Mouse (Mus musculus): ENCODE data around the gene Zfp691. TPM values are rescaled to one million over a fixed set of nuclear protein-coding genes. Genes with fewer than 3 reads are reported as not detected.
A peak's percentile ranks its signal among the peaks of the same experiment; 100 is the strongest.

Gene Zfp691
- total RNA-seq, 1 experiment from 2014 or later: 3.4 TPM

DNA sequence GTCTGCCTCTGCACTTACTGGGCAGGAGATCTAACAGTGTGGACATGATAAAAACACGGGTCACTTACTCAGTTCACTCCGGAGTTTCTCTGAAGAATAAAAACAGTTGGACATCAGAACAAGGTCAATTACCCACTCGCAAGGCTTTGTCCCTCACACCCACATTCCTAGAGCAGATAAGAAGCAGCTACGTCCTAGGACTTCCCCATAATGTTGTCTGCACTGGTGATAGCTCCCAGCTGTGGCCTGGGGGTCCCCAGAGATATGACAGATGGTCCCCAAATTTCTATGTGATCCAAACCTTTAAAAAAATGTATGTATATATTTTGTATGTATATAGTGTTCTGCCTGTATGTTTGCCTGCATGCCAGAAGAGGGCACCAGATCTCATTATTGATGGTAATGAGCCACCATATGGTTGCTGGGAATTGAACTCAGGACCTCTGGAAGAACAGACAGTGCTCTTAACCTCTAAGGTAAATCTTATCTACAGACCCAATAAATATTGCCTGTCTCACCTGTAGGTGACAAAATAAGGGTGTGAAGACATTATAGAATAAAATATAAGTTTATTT lies 6.2 kb upstream of the Zfp691 start:
- no peak for ATAC-seq (replicated peaks in 1 of 2; ENCODE audit: insufficient read depth in 1 of 2, low FRiP score in 2 of 2, low TSS enrichment in 1 of 2, low read depth in 1 of 2, poor library complexity in 2 of 2, severe bottlenecking in 2 of 2)

DNA sequence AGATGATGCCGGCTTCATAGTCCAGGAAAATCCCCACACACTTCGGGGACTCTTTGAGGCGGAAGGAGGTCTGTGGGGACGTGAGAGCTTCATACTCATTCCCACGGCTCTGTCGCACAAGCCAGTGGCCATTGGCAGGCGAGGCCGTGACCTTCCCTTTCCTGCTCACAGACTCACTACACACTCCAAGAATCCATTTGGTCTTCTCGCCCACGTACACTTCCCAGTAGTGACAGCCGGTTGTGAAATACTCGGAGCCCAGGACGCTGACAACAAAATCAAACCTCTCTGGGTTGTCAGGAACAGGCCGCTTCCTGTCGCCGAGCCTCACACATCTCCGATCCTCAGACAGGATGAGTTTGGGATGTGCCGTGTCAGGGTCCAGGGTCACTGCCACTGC lies 4.3 kb upstream of the Zfp691 start:
- no peak for ATAC-seq (replicated peaks in 1 of 2; ENCODE audit: insufficient read depth in 1 of 2, low FRiP score in 2 of 2, low TSS enrichment in 1 of 2, low read depth in 1 of 2, poor library complexity in 2 of 2, severe bottlenecking in 2 of 2)

DNA sequence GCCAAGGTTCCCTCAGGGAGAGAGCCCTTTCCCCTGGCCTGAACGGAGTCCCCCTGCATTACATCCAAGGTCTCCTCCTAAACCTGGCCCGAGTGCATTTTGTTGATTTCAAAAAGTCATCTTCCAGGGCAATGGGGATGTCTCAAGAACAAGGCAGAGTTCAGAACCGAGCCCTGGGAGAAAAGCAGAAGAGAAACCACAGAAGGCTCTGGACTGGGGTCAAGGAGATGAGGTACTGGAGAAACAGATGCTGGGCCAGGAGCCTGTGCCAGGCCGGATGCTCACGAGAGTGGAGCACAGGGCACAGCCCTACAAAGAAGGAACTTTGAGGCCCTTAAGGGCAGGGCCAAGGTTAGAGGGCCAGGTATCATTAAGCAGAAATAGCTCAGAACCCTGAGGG lies 3.7 kb upstream of the Zfp691 start:
- ATAC-seq (replicated peaks in 1 of 2; ENCODE audit: insufficient read depth in 1 of 2, low FRiP score in 2 of 2, low TSS enrichment in 1 of 2, low read depth in 1 of 2, poor library complexity in 2 of 2, severe bottlenecking in 2 of 2): no peak

DNA sequence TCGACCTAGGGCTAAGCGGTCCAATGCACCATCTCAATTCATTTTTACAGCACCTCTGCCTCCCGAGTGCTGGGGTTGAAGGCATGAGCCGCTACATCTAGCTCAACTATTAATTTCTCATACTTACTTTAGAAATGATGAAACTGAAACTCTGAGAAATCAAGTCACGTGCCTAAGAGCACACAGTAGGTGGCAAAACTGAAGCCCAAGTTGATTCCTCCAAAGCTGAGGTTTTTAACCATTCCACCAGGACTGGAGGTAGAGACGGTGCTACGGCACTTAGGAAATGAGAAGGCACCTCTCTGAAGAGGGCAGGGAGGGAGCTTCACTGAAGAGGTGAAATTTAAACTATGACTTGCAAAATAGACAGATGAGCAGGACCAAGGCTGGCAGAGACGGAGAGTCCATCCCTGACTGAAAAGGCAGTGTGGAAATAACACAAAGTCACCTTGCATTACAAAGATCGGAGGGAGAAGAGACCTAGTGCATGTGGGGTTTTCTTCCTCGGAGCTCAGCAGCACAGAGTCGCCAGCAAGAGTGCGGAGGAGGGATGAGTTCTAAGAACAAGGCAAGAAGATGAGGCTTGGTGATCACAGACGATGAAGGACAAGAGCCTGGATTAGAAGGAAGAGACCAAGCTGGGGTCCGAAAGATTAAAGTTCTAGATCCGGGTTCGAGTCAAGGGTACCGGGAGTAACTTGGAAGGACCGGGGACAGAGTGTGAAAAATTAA lies 910 bp downstream of the Zfp691 start:
- ATAC-seq (replicated peaks in 1 of 2; ENCODE audit: insufficient read depth in 1 of 2, low FRiP score in 2 of 2, low TSS enrichment in 1 of 2, low read depth in 1 of 2, poor library complexity in 2 of 2, severe bottlenecking in 2 of 2): no peak; a peak in 1 of 4 replicates

DNA sequence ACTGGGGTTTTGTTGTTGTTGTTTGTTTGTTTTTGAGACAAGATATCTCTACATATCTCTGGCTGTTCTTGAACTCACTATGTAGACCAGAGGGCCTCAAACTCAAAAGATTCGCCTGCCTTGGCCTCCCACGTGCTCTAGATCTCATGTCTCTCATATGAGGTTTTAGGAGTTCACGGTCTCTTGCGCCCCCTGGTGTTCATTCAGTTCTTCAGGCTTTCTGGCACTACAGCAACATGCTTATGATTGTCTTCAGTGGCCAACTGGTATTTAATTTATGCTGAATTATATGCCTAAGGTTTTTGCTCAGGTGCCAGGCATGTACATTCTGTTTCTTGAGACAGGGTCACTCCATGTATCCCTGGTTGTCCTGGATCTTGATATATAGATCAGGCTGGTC lies 6.3 kb downstream of the Zfp691 start:
- ATAC-seq (replicated peaks in 1 of 2; ENCODE audit: insufficient read depth in 1 of 2, low FRiP score in 2 of 2, low TSS enrichment in 1 of 2, low read depth in 1 of 2, poor library complexity in 2 of 2, severe bottlenecking in 2 of 2): peak; percentile 76 to 79

DNA sequence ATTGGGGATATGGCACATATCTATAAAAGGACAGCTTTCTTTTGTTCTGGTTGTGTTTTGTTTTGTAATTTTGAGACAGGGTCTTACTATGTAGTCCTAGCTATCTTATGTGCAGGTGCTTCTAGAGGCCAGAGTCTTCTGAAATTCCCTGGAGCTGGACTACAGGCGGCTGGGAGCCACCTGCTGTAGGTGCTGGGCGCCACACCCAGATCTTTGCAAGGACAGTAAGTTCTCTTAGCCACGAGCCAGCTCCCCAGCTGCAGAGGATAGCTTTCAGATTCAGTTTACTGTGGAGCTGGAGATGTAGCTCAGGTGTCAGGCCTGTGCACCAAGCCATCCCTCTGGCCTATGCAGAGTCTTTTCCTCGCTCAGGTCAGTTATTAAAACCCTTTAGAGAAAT lies 6.9 kb downstream of the Zfp691 start:
- no peak for ATAC-seq (replicated peaks in 1 of 2; ENCODE audit: insufficient read depth in 1 of 2, low FRiP score in 2 of 2, low TSS enrichment in 1 of 2, low read depth in 1 of 2, poor library complexity in 2 of 2, severe bottlenecking in 2 of 2)

DNA sequence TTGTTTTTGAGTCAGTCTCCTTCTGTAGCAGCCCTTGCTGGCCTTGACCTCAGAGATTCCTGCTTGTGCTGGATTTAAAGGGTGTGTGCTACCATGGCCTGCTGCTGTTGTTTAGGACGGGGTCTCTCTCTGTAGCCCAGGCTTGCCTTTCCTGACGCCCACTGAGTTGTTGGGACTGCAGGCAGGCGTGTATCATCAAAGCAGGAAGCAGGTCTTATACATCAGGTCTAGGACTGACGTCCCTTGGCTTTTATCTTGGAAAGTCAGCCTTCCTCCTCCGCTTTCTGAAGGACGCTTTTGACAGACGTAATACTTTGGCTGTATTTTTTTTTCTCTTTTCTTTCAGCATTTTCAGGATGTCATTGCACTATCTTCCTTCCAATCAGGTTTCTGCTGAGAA lies 8.1 kb downstream of the Zfp691 start:
- no peak for ATAC-seq (replicated peaks in 1 of 2; ENCODE audit: insufficient read depth in 1 of 2, low FRiP score in 2 of 2, low TSS enrichment in 1 of 2, low read depth in 1 of 2, poor library complexity in 2 of 2, severe bottlenecking in 2 of 2)

DNA sequence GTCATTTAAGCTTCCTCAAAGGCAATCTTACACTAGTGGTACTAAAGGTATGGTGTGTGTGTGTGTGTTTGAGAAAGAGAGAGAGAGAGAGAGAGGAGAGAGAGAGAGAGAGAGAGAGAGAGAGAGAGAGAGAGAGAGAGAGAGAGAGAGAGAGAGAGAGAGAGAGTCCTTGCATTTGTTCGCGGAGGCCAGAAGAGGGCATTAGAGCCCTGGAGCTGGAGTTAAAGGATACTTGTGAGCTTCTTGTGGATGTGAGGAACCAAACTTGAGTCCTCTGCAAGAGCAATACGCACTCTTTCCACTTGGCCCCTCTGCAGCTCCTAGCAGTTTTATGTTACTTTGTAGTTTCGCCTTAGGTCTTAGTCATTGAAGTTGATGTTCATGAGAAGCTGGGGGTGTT lies 11.0 kb downstream of the Zfp691 start:
- ATAC-seq (replicated peaks in 1 of 2; ENCODE audit: insufficient read depth in 1 of 2, low FRiP score in 2 of 2, low TSS enrichment in 1 of 2, low read depth in 1 of 2, poor library complexity in 2 of 2, severe bottlenecking in 2 of 2): no peak

DNA sequence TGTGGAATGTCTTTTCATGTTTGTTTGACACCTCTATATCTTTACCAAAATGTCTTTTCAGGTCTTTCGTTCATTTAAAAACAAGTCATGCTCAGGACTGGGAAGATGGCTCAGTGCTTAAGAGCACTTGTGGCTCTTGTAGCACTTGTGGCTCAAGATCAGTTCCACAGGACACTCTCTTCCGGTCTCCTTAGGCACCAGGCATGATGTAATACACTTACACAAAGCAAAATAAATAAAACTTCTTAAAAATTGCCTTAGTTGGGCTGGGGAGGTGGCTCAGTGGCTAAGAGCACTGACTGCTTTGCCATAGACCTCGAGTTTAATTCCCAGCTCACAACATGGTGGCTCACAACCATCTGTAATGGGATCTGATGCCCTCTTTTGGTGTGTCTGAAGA lies 12.6 kb downstream of the Zfp691 start:
- no peak for ATAC-seq (replicated peaks in 1 of 2; ENCODE audit: insufficient read depth in 1 of 2, low FRiP score in 2 of 2, low TSS enrichment in 1 of 2, low read depth in 1 of 2, poor library complexity in 2 of 2, severe bottlenecking in 2 of 2)

DNA sequence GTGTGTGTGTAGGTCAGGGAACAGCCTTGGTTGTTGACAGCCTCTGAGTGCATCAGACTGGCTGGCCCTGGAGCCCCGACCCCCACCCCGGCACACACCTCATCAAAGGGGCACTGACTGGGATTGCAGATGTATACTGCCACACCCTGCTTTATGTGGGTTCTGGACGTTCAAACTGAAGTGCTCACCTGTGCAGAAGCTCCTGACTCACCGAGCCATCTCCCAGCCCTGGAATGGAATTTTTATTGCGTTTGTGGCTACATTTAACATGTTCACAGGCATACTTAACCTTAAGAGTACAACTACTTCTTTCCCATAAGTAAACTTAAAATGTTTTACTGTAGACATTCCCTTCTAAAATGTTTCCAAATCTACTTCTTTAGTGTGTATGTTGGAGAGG lies 16.1 kb downstream of the Zfp691 start:
- no peak for ATAC-seq (replicated peaks in 1 of 2; ENCODE audit: insufficient read depth in 1 of 2, low FRiP score in 2 of 2, low TSS enrichment in 1 of 2, low read depth in 1 of 2, poor library complexity in 2 of 2, severe bottlenecking in 2 of 2)

DNA sequence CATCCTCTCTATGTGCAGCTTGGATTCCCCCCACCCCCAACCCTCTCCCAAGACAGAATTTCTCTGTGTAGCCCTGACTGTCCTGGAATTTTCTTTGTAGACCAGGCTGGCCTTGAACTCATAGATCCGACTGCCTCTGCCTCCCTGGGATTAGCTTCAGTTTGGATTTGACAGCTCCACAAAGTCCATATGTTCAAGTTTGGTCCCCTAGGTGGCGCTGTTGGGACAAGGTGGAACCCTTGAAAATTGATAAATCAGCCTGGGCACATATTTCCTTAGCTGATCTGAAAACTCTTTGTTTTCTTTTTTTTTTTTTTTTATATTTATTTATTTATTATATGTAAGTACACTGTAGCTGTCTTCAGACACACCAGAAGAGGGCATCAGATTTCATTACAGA lies 16.8 kb downstream of the Zfp691 start:
- ATAC-seq (replicated peaks in 1 of 2; ENCODE audit: insufficient read depth in 1 of 2, low FRiP score in 2 of 2, low TSS enrichment in 1 of 2, low read depth in 1 of 2, poor library complexity in 2 of 2, severe bottlenecking in 2 of 2): no peak

DNA sequence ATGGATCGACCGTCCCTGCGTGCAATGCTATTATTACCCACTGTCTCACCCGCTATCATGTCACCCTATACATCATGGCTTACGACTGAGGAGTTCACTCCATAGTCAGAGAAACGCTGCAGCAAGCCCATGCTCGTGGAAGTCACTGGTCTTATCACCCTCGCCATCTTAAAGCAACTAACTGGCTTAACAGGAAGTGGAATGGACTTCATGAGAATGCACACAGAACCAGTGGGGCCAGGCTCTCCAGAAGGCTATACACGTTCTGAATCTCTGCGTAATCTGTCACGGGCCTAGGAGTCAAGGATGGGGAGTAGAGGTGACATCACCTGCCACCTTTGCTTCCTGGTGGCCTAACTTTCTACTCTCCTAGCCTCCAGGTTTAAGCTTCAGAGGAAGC lies 25.3 kb downstream of the Zfp691 start:
- ATAC-seq (replicated peaks in 1 of 2; ENCODE audit: insufficient read depth in 1 of 2, low FRiP score in 2 of 2, low TSS enrichment in 1 of 2, low read depth in 1 of 2, poor library complexity in 2 of 2, severe bottlenecking in 2 of 2): no peak

DNA sequence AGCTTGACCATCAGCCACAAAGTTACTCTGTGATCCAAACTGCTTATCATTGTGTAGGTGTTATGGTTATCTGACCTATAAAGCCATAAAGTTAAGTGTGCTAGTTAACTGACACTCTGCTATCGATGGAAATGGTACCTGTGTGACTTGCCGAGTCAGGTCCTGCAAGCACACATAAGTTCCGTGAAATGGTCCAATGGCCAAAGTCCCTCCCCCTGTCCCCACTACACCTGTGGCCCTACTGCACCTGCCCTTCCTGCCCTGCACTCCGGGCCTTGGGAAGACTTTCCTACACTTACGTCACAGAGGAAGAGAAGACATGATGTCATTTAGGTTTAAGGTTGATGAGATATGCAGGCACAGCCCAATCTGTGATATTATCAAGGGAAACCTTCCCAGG lies 26.6 kb downstream of the Zfp691 start:
- ATAC-seq (replicated peaks in 1 of 2; ENCODE audit: insufficient read depth in 1 of 2, low FRiP score in 2 of 2, low TSS enrichment in 1 of 2, low read depth in 1 of 2, poor library complexity in 2 of 2, severe bottlenecking in 2 of 2): no peak

DNA sequence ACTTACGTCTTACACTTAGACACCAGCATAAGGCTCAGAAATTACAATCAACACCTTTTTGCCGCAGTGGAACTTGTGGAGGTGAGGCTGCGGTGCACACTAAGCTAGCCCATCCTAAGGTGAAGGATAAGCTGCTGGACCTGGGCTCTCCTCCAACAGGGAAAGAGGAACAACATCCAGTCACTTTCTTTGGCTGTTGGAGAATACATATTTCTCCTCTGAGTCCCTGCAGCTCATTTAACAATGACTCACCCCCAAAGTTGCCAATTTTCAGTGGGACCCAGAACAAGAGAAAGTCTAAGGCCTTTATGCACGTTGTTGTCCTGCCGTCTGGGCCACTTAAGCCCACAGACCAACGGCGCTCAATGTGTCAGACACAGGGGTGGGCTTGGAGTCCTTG lies 27.2 kb downstream of the Zfp691 start:
- ATAC-seq (replicated peaks in 1 of 2; ENCODE audit: insufficient read depth in 1 of 2, low FRiP score in 2 of 2, low TSS enrichment in 1 of 2, low read depth in 1 of 2, poor library complexity in 2 of 2, severe bottlenecking in 2 of 2): no peak

DNA sequence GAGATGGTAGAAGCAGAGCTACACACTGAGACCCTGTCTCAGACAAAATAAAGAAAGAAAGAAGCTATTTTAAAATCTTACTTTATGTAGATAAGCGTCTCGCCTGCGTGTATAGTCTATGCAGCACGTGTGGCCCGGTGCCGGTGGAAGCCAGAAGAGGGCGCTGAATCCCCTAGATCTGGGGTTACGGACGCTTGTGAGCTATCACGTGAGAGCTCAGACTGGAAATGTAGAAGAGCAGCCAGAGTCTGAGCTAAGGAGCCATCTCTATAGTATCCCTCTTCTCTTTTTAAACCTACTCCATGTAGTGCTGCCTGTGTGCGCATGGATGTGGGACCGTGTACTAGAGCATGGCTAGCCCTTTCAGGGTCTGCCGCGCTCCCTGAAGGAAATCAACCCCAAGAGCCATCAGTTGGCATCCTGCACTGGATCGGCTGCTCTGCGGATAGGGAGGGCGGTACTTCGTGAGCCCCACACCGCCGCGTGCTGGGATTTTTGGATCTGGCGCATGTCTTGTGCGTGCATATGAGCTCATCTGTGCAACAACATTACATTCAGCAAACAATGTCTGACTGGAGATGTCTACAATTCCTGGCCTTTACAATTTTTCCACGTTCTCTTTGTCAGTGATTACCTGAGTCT lies 31.6 kb downstream of the Zfp691 start:
- 0 out of 4 replicates have a peak, but pooled peaks of 1 of the 2 experiments have one; percentile 27 for ATAC-seq (replicated peaks in 1 of 2; ENCODE audit: insufficient read depth in 1 of 2, low FRiP score in 2 of 2, low TSS enrichment in 1 of 2, low read depth in 1 of 2, poor library complexity in 2 of 2, severe bottlenecking in 2 of 2)

DNA sequence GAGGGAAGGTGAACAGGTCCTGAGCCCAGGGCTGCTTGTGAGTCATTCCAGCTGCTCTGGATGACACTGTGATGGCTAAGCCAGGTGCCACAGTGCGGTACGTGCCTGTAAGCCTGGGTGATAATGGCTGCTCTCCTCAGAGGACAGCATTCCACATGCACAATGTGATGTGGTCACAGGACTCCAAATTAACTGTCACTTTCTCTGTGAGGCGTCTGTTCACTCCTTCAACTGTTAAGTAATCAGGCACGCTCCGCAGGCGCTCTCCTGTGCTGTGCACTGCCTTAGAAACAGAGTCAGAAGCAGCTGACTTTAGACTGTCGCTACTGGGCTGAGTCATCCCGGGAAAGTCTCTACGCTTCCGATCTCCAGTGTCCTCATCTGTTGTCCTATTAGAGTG lies 32.8 kb downstream of the Zfp691 start:
- no peak for ATAC-seq (replicated peaks in 1 of 2; ENCODE audit: insufficient read depth in 1 of 2, low FRiP score in 2 of 2, low TSS enrichment in 1 of 2, low read depth in 1 of 2, poor library complexity in 2 of 2, severe bottlenecking in 2 of 2)

DNA sequence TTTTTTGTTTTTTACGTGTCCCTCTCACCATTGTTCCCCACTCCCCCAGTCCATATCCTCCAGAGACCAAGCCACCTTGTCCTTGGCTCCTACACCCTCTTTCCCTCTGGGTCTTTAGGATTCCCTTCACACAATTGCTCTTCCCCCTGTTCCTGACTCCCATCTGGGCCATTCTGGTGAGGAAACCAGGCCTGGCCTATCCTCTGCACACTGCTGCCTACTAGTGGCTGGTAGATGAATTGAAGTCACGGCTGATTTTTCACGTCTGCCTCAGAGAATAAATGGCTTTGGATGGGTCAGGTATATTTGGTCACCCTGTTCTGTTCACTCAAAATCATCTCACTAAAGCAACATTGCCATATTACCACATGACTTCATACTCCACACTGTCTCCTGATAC lies 33.9 kb downstream of the Zfp691 start:
- ATAC-seq (replicated peaks in 1 of 2; ENCODE audit: insufficient read depth in 1 of 2, low FRiP score in 2 of 2, low TSS enrichment in 1 of 2, low read depth in 1 of 2, poor library complexity in 2 of 2, severe bottlenecking in 2 of 2): 0 out of 4 replicates have a peak, but pooled peaks of 1 of the 2 experiments have one; percentile 41

DNA sequence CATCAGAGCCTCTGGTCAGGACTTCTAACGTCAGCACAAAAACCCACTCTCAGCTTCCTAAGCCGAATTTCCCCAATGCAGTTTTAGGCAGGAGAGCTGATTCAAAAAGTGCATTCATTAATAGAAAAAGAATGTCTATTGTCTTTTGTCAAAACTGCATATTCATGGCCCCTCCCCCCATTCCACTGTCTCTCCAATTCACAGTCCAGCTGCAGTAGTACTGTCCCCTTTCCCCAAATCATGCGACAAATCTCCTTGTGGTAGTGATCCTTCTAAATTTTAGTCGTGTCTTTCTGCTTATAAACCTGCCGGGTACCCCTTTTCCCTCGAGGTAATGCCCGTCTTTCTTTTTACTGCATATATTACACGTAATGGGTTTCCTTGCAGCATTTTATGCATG lies 35.2 kb downstream of the Zfp691 start:
- no peak for ATAC-seq (replicated peaks in 1 of 2; ENCODE audit: insufficient read depth in 1 of 2, low FRiP score in 2 of 2, low TSS enrichment in 1 of 2, low read depth in 1 of 2, poor library complexity in 2 of 2, severe bottlenecking in 2 of 2)

DNA sequence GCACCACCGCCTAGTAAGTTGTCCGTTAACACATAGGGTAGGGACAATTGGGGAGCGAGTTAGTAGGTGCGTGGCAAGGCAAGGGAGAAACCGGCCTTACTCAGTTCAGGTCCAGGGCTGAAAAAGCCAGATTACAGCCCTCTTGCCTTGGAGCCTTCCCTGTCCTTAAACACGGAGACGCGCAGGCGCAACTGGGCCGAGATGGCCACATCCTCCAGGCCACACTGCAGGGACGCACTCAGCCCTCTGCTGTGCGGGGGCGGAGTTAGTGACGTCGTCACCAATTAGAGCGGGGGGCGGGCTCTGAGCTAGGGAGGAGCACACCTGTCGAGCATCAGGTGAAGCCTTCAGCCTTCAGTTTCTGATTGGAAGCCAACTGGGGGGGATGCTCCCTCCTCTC lies 35.8 kb downstream of the Zfp691 start:
- no peak for ATAC-seq (replicated peaks in 1 of 2; ENCODE audit: insufficient read depth in 1 of 2, low FRiP score in 2 of 2, low TSS enrichment in 1 of 2, low read depth in 1 of 2, poor library complexity in 2 of 2, severe bottlenecking in 2 of 2)

Measured in hematopoietic stem cell, adult 5-6 weeks (primary cell).